13 mouse cellular contexts compared by ENCODE assay signal in genomic region chr1:167532571-167533331, GRCm38 (mm10).
DNase-seq lines count a peak whose midpoint lies in the region; ATAC-seq lines count a peak whose summit lies in the region.
"Had no signal": no experiment of that assay in that cellular context is flagged by ENCODE, and none has a peak within 500 bp of the region (broad histone marks: within the 10 kb centered on the region; RNA-seq: fewer than 3 reads in every experiment).

No protein-coding gene starts in this region.

- no peaks in the 10 kb centered on the region for H3K27me3 ChIP-seq in kidney, embryonic 14.5 days (ENCODE audit: control insufficient read depth, insufficient read depth, low read length)
- H3K27me3 ChIP-seq in hindbrain, embryonic 12.5 days, result no peaks in the 10 kb centered on the region
- H3K27me3 ChIP-seq: liver, embryonic 15.5 days; midbrain, embryonic 13.5 days had no signal

- no peak overlapping the region for H3K4me2 ChIP-seq in kidney, embryonic 14.5 days (replicated peaks; ENCODE audit: low read depth, low read length)
- no peak overlapping the region for H3K4me2 ChIP-seq in hindbrain, embryonic 12.5 days (replicated peaks)
- H3K4me2 ChIP-seq: liver, embryonic 15.5 days; midbrain, embryonic 13.5 days had no signal

- H3K4me1 ChIP-seq in kidney, embryonic 14.5 days (ENCODE audit: control insufficient read depth, insufficient read depth, low read length), result no peaks in the 10 kb centered on the region
- H3K4me1 ChIP-seq in hindbrain, embryonic 12.5 days, result no peaks in the 10 kb centered on the region
- H3K4me1 ChIP-seq: heart, embryonic 10.5 days; liver, embryonic 15.5 days; midbrain, embryonic 13.5 days had no signal

- peak; percentile 66; the same call in 1 of the 2 replicates for ATAC-seq in kidney, embryonic 14.5 days (ENCODE audit: low FRiP score, low TSS enrichment)
- ATAC-seq in hindbrain, embryonic 12.5 days (ENCODE audit: low FRiP score), result no peak
- ATAC-seq: midbrain, embryonic 13.5 days had no signal

- no peak overlapping the region for H3K4me3 ChIP-seq in kidney, embryonic 14.5 days (ENCODE audit: low read length)
- H3K4me3 ChIP-seq in hindbrain, embryonic 12.5 days, result no peak overlapping the region
- H3K4me3 ChIP-seq: heart, embryonic 10.5 days; liver, embryonic 15.5 days; midbrain, embryonic 13.5 days had no signal

- H3K9ac ChIP-seq in kidney, embryonic 14.5 days (ENCODE audit: low read depth, low read length), result no peak overlapping the region
- H3K9ac ChIP-seq in hindbrain, embryonic 12.5 days, result no peak overlapping the region
- H3K9ac ChIP-seq: liver, embryonic 15.5 days; midbrain, embryonic 13.5 days had no signal

- no peak for DNase-seq in kidney, postnatal 4 days
- DNase-seq in right cerebral cortex, adult 18-20 months, result peak; percentile 17
- no peak for DNase-seq in right cerebral cortex, postnatal 25 days
- peak; percentile 18 for DNase-seq in embryo, embryonic 11 days
- no peak for DNase-seq in heart, adult 8-10 months (ENCODE audit: low spot score)
- DNase-seq: cerebellum, adult 18-20 months; kidney, postnatal 14 days; lung, postnatal 4 days had no signal

- H3K27ac ChIP-seq in kidney, embryonic 14.5 days (ENCODE audit: low read depth, low read length), result no peak overlapping the region
- H3K27ac ChIP-seq in hindbrain, embryonic 12.5 days, result no peak overlapping the region
- H3K27ac ChIP-seq: heart, embryonic 10.5 days; liver, embryonic 15.5 days; midbrain, embryonic 13.5 days had no signal

- no peaks in the 10 kb centered on the region for H3K36me3 ChIP-seq in kidney, embryonic 14.5 days (ENCODE audit: control insufficient read depth, insufficient read depth, low read length)
- H3K36me3 ChIP-seq in hindbrain, embryonic 12.5 days, result no peaks in the 10 kb centered on the region
- H3K36me3 ChIP-seq: heart, embryonic 10.5 days; liver, embryonic 15.5 days; midbrain, embryonic 13.5 days had no signal

- 34% methylated on average over 12 of the region's 12 CpGs for WGBS in kidney, embryonic 14.5 days
- 53% methylated on average over 12 of the region's 12 CpGs for WGBS in hindbrain, embryonic 12.5 days

- peaks cover 2% of the 10 kb centered on the region; the same call in 1 of the 2 replicates for H3K9me3 ChIP-seq in kidney, embryonic 14.5 days (ENCODE audit: control insufficient read depth, low read length)
- no peaks in the 10 kb centered on the region for H3K9me3 ChIP-seq in hindbrain, embryonic 12.5 days (replicated peaks)
- H3K9me3 ChIP-seq: heart, embryonic 10.5 days; liver, embryonic 15.5 days; midbrain, embryonic 13.5 days had no signal

Comparison
In these comparisons a context has a peak if more than half of its experiments do, and no peak if none do; other contexts are left out.
1. DNase-seq: peak in right cerebral cortex, adult 18-20 months (single experiment) and embryo, embryonic 11 days (single experiment); none in kidney, postnatal 4 days (0 of 2), right cerebral cortex, postnatal 25 days (single experiment) and heart, adult 8-10 months (single experiment).